Mouse (Mus musculus) Muller cell, postnatal 12 days (primary cell): ENCODE measurements around the gene Ptpra.
"Not testable (repeated sequence)": the region's sequence is repeated elsewhere in the genome, so short reads cannot be mapped to it uniquely, and the experiment has no call there.

Experiments
- DNase-seq: peaks from one replicate; pipeline ENCODE4 v3.0.0-alpha.2; 2015; ENCODE audit errors: inconsistent ontology term

Gene Ptpra

DNA sequence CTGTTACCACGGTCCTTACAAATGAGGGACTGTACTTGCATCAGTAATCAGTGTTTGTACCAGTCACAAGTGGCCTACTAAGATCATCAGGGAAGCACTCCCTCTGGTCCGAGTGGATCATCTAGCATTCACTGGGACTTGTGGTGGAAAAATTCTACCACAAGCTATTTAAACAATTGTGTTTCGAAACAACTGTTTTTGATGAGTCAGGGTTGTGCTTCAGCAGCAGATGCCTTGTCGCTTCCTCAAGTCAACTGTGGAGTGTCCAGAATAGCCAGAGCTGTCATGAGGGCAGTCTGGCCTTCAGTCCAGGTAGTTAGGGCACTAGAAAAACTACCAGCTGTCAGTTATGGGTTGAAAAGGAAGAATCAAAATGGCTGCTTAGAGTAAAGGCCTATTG lies 38.5 kb downstream of the Ptpra start:
- DNase-seq = peak; percentile 67

DNA sequence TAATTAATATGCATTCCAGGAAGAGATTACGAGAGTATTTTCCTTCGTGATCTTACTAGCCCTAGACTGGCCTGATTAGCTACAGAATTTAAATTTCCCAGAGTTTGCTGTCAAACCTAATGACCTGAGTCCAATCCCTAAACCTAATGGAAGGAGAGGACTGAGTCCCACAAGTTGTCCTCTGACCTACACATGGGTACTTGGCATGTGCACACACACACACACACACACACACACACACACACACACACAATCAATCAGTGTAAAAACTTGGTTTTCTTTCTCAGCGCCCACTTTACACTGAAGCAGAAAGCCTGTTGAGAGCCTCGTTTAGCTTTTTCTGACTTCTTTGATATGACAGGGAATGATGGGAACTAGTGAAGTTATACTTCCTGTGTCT lies 41.1 kb downstream of the Ptpra start:
- no peak for DNase-seq

DNA sequence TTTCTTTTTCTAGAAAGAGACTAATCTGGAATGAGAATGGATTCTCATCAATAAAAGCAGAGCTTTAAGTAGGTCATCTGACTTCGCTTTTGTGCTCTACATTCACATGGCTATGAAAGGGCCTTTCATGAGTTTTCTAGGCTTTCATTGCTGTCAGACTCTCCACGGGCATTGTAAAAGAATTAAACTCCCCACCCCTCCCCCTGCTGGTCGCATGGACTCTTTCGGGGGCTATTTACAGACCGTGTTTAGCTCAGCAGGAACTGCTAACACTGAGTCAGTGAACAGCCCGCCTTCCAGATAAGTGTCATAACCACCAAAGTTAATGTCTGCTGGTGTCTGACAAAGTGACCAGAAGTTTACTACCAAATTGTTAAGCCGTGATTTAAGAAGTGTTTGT lies 41.5 kb downstream of the Ptpra start:
- peak; percentile 97 for DNase-seq

DNA sequence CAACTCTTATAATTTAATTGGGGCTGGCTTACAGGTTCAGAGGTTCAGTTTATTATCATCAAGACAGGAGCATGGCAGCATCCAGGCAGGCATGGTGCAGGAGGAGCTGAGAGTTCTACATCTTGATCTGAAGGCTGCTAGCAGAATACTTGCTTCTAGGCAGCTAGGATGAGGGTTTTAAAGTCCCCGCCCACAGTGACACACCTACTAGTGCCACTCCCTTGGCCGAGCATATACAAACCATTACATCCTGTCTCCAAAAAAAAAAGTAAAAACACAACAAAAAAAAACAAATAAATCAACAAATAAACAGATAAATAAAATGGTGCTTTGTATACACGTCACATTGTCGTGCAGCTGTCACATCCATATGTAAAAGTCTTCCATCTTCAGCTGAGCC lies 45.0 kb downstream of the Ptpra start:
- DNase-seq = not testable (repeated sequence)

DNA sequence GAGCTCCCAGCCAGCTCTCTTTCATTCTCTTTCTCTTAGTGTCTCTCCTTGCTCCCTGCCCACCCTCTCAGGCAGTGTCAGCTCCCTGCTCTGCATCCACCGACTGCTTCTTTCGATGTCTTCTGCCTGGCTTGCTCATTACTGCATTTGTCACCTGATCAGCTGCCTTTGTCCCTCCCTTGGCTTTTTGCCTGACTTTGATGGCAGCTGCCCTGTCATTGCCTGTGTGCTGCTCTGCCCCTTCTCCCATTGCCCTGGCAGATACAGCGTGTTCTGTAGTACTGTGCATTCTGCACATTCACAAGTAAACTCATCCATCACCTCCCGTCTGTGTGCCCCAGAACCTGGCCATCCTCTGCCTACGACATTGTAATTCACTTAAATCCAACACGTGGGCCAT lies 46.0 kb downstream of the Ptpra start:
- peak; percentile 79 for DNase-seq

DNA sequence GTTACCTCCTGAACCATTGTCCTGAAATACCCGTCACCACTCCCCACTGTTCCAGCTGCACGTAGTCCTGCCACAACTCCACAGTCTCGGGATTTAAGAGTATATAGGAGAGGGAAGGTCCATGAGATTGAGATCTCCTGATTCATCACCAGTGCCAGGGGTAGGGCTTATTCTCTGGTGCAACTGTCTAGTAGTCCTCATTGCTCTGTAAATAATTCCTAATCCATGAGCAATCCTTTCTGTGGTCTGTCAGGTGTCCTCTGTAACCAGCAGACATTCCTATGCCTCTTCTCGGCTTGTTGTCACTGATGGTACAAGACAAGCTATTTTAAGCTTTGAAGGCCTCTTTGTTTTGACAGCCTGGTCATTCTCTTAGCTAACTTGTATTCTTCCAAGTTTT lies 46.9 kb downstream of the Ptpra start:
- peak; percentile 85 for DNase-seq

DNA sequence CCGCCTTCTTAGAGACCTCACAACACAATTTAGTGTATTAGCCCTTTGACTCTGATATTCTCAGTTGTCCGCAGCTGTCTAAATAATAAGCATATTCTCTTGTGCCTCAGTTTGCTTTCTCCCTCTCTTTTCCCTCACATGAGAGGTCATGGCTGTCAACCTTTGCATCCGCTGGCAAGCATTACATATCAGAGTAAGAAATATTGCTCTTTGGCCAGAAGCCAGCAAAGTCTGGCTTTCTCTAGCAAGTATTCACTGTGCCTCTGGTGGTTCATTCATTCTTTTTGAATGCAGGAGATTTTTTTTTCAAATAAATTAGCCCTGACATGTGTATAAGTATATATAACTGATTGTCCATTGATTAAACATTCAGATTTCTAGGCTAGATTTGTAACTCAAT lies 49.5 kb downstream of the Ptpra start:
- no peak for DNase-seq

DNA sequence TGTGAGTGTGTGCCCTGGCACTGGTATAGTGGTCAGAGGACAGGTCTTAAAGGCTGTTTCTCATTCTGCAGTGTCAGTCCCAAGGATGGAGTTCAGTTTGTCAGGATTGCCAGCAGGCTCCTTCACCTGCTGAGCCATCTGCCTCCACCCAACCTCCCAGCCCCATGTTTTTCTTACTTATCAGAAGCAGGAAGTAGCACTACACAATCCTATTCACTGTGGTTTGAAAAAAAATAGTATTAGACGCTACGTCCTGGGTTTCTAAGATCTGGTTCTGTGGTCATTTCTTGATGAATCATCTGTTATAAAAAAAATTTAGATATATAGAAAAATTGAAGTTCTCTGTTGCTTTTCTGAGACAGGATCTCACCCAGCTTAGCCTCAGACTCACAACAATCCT lies 51.5 kb downstream of the Ptpra start:
- DNase-seq = no peak

DNA sequence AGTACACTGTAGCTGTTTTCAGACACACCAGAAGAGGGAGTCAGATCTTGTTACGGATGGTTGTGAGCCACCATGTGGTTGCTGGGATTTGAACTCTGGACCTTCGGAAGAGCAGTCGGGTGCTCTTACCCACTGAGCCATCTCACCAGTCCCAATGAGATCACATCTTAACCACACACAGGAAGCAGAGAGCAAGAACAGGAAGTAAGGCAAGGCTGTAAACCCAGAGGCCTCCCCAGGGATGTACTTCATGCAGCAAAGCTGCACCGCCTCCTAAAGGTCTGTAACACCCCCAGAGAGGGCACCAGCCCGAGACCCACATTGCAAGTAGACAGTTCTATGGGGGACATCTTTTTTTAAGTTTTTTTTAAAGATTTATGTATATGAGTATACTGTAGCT lies 61.5 kb downstream of the Ptpra start:
- DNase-seq = not testable (repeated sequence)

DNA sequence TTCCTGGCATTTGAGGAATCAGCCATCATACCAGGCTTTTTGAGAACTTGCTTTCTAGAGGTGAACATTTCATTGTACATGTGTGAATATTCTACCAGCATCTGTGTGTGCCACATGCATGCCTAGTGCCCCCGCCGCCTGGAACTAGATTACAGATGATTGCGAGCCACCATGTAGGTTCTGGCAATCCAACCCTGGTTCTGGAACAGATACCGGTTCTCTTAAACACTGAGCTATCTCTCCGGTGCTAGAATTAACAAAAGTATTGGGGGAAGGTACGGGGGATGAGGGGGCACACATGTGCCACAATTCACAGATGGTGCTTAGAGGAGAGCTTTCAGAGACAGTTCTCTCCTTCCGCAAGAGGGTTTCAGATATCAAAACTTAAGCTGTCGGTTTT lies 63.8 kb downstream of the Ptpra start:
- no peak for DNase-seq

DNA sequence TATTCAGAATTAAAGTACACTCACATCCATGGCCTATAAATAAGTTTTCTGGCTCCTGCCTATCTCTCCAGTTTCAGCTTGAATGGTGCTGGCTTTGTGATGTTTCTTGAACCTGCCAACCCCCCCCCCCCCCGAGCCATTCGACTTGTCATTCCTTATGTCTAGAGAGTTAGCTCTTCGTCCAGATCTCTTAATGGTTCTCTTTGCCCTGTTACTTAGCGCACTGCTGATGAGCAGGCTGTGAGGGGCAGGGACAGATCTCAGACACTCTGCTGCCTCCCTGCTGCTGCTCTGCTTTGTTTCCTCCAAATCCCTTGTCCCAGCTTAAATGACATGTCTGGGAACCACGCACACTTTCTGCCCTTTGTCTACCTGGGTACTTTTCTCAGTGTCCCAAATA lies 65.7 kb downstream of the Ptpra start:
- no peak for DNase-seq

DNA sequence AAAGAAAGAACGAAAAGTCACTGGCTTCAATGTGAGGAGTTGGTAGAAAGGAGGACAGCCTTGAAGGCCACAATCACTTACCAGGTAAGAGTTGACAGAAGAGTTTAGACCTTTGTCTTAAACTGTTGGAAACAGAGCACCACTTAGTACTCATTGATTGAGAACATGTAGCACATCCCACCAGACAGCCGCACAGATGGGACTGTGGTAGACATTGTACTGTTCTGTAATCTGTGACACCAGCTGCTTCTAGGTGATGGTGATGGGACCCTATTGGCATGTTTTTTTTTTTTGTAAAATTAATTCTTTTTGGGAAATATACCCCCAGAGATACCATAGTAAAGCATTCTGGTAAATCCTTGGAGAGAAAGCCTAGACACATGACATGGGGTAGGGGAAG lies 71.8 kb downstream of the Ptpra start:
- DNase-seq = no peak

DNA sequence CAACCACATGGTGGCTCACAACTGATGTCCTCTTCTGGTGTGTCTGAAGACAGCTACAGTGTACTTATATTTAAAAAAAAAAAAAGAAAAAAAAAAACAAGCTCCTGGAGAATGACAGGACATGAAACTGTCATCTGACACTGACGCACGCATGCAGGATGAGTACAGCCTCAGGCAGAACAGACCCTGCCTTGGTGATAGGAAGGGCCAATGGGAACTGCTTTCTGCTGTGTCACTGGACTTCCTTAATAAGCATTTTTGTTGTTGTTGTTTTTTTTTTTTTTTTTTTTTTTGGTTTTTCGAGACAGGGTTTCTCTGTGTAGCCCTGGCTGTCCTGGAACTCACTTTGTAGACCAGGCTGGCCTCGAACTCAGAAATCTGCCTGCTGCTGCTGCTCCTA lies 75.4 kb downstream of the Ptpra start:
- DNase-seq = not testable (repeated sequence)

DNA sequence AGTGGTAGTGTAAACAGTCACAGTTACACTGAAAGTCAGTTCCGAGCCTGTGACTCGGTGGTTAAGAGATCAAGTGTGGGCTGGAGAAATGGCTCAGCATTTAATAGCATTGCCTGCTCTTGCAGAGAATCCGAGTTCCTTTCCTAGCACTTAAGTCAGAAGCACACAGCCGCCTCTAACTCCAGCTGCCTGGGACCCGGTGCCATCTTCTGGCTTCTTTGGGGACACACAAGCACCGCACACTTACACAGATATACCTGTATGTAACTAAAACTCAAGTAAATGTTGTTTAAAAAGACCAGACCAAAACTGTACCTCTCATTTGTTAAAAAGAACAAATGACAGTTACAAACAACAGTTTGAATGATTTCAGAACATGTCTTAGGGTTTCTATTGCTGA lies 78.4 kb downstream of the Ptpra start:
- no peak for DNase-seq

DNA sequence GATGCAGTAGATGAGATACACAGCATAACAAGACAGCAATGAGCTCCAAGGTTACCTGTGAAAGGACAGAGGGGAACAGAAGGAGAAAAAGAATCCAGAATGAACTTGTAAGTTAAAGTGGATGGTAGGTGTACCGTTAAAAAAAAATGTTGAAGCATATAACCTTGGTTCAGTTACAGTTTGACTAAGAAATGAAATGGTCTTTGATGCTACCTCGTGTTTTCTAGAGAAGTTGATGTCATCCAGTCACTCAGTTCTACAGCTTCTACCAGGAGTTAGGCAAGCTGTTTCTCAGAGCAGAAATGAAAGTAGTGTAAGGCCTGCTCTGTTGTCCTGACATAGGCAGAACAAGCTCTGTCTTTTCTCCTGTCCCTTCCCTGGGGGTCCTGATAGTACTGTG lies 79.2 kb downstream of the Ptpra start:
- DNase-seq = no peak

DNA sequence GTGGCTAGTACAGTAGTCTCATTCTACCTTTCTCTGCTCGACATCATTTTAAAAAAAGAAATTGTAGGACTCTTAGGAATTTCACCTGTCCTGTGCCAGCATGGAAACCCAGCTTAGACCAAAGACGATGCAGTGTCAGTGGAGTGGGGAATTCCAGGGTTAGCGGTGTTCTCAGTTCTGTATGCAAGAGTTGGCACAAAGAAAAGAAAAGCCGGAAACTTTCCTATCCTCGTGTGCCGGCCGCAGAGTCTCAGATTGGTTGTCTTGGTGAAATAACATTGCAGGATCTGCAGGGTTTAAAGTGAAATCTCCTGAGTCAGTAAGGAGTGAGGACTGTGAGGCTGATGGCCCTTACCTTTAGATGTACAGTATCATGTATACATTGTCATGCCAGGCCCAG lies 79.8 kb downstream of the Ptpra start:
- DNase-seq = no peak

DNA sequence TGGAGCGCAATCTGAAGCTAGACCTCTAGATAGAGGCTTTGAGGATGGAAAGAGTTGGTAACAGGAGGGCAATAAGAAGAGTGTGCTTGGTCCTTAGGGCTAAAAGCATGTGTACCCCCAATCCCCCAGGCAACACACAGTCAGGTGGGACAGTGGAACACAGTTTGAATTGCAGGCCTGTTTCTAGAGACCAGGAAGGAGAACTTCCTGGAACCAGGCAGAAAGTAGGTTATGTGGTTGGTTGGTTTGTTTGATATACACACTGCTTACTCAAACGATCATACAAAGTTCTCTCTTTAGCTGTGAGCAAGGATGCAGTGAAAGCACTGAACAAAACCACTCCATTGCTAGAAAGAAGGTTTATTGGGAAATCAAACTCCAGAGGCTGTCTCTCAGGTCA lies 82.1 kb downstream of the Ptpra start:
- DNase-seq = no peak

DNA sequence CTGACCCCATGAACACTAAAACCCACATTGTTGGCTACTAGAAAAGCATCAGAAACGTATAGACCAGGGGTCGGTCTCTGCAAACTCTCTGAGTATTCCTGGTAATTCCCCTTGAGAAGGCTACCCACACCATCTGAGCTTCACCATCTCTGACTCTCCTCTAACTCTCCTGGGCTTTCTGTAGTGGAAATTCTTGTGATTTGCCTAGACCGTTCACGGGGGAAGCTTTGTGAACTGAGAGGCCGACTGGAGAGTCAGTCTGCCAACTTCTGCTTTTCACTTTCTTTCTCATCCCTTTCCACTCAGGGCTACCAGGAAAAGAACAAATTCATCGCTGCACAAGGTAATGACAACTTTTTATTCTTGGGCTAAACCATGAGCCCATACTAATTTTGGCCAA lies 84.9 kb downstream of the Ptpra start:
- DNase-seq = no peak

DNA sequence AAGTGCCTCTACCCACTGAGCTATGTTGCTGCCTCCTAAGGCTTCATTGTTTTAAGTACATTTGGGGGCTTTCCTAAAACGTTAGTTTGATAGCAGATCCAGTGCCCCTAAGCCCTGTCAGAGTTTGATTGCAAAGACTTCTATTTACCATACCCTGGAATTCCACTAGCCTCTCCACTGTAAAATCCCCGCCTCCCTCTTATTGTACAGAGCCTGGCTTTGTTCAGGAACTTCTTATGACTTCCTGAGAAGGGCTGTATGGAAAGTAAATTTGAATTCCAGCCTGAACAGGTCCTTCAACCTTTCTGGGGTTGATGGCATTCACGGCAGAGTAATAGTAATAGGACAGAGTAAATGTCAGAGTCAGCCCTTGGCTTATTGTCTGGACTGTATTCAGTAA lies 86.8 kb downstream of the Ptpra start:
- no peak for DNase-seq

DNA sequence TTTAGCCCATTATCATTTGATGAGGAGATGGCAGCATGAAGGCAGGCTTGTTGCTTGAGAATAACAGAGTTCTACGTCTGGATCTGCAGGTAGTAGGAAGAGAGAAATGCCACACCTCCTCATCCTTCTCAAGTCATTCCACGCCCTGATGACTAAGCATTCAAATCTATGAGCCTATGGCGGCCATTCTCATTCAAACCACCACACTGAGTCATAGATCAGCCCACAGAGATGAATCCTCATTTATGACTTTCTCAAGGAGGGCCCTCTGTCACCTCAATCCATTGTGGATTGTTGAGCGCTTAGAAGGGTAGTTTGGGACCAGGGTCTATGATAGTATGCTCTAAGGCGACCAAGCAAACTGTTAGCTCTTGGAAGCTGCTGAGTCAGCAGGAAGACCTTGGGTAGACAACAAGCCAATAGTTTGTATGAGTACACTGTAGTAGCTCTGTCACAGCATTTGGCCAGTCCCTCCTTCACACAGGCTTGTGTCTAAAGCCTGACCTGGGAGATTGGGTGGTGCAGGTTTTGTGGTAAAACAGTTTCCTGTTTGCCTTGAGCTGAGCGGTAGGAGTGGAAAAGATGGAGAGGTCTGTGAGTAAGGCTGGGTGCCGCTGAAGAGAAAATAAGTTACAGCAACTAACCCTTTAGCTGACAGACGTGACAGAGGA lies 88.9 kb downstream of the Ptpra start:
- no peak for DNase-seq

DNA sequence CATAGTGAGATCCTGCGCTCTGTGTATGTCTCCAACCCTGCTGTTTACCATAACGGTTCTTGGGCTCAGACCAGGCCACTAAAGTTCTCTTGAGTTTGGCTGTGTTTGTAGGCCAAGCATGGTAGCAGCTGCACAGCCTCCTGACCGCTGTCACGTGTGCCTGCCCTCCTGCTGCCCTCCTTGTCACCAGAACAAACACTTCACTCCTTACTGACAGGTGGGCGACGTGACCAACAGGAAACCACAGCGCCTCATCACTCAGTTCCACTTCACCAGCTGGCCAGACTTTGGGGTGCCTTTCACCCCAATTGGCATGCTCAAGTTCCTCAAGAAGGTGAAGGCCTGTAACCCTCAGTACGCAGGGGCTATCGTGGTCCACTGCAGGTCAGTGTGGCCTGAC lies 90.2 kb downstream of the Ptpra start:
- DNase-seq = no peak

DNA sequence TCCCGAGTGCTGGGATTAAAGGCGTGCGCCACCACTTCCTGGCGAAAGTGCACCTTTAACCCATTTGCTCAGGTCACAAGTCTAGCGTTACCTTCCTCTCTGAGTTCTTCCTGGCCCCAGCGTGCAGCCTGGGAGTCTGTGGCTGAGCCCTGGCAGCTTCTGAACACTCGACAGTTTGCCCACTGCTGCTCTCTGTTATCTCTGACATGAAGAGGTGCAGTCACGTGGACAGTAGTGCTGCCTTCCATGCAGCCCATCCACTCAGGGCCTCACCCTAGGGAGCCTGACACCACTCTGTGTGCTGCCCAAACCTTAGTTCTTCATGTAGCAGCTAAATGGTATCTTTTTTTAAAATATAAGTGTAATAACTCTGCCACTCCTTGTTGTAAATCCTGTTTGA lies 96.9 kb downstream of the Ptpra start:
- DNase-seq = no peak

DNA sequence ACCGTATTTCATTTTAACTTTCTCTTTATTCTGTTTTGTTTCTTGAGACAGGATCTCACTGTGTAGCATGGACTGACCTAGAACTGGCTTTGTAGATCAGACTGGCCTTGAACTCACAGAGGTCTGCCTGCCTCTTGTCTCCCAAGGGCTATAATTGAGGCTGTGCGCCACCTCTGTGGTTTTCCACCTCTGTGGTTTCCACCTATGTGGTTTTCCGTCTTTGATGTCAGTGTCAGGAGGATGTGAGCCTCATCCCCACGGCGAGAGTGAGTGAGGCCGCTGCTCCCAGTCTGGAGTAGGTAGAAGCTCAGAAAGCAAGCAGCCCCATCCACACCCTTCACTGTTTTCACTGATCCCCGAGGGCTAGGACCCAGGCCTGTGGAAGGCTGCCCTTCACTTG lies 104.8 kb downstream of the Ptpra start:
- DNase-seq = no peak

DNA sequence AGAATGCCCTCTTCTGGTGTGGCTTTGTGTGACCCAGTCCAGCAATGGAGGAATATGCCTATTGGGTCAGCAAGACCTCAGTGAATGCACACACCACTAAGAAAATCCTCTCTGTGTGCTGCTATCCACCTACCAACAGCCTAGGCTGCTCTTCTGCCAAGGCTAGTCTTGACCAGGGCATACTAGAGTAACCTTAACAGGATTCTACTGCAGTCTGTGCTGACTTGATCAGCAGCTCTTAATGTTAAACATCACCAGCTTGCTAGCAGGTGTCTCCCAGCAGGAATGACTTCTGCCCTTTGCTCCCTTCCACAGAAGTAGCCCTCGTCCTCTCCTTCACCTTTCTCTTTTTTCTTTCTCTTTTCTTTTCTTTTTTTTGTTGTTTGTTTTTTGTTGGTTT lies 106.2 kb downstream of the Ptpra start:
- no peak for DNase-seq

DNA sequence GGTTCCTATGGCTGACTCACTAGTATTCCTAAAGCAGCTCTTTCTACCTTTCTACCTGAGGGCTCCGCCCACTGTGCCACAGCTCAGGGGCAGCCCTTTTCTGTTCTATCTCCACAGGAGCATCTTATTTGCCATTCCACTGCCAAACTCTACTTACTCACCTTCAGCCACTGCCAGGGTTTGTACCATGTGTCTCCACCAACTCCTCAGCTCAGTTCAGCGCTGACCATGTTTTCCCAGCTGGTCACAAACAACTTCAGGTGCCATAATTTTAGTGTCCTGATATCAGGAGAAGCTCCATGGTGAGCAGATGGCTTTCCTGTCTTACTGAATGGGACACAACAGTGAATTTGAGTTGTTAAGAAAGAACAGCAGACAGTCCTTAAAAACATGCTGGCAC lies 107.4 kb downstream of the Ptpra start:
- no peak for DNase-seq
